Mouse (Mus musculus) heart, postnatal 25 days (tissue): ENCODE results near the gene Cldn11. TPM values are rescaled to one million over a fixed set of nuclear protein-coding genes. Genes with fewer than 3 reads are reported as not detected.

Experiments used
- DNase-seq: peaks from one replicate; pipeline ENCODE4 v3.0.0; 2022; ENCODE audit warnings: low spot score
- intact Hi-C: fragments of 180-260 bp; cut with DNase I; formaldehyde crosslinking; loops from one replicate; pipeline ENCODE4 v1.15.1; 2025
- total RNA-seq, 2 experiments: library from RNA; stranded (reverse); gene quantifications; 2 replicates each; pipeline ENCODE4 v1.2.3; 2021

Cldn11 gene
- total RNA-seq, 2 experiments from 2014 or later: 0.70 to 1.4 TPM

DNA sequence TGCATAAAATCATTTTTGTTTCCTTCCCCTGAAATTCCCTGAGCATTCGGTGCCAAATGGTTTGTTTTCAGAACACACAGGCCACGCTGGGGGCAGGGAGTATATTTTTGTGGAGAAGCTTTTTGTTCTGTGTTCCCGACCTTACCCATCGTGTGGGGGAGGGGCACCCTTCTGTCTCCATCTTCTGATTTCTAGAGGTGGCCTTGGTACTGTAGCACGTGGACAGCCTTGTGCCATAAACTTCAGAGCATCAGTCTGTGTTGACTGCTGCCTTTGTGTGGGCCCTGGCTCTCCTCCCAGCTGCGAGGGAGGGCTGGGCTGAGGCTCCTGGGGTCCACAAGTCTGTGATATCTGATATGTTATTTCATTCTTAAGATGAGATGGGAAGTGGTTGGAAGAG, 2.4 kb downstream of the Cldn11 start:
- intact Hi-C loops: no loop called here
- DNase-seq: no peak

GRCm38 (mm10) chr3:31156126-31156525, 6.4 kb downstream of the Cldn11 start:
- intact Hi-C loops: no loop called here
- no peak for DNase-seq

- intact Hi-C loops: no loop called here
- no peak for DNase-seq
Observed at GRCm38 (mm10) chr3:31157776-31158175, 8.1 kb downstream of the Cldn11 start.

- no peak for DNase-seq
- intact Hi-C loops: no loop called here
Observed at GRCm38 (mm10) chr3:31160046-31160445, 10.3 kb downstream of the Cldn11 start.

GRCm38 (mm10) chr3:31161336-31161735, 11.6 kb downstream of the Cldn11 start:
- DNase-seq: no peak
- intact Hi-C loops: no loop called here

- intact Hi-C loops: no loop called here
- no peak for DNase-seq
Observed at GRCm38 (mm10) chr3:31162860-31163259, 13.1 kb downstream of the Cldn11 start.

DNA sequence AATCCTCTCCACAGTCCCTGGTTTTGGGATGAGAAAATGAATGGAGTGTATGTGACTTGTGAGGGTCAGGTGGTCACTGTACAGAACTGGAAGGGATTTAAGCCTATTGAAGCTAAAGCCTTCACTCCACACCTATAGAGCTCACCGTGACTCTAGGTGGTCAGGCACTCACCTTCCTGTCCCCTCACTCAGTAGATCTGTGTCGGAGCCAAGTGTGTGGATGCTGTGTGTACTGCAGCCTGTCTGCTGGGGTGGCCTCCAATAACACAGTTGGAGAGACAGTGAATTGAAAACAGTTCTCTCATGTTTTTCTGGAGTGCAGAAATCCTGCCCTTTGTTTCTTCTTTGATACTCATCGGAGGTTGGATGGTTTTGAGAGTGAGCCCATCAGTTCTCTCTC, 16.1 kb downstream of the Cldn11 start:
- intact Hi-C loops: no loop called here
- no peak for DNase-seq

DNA sequence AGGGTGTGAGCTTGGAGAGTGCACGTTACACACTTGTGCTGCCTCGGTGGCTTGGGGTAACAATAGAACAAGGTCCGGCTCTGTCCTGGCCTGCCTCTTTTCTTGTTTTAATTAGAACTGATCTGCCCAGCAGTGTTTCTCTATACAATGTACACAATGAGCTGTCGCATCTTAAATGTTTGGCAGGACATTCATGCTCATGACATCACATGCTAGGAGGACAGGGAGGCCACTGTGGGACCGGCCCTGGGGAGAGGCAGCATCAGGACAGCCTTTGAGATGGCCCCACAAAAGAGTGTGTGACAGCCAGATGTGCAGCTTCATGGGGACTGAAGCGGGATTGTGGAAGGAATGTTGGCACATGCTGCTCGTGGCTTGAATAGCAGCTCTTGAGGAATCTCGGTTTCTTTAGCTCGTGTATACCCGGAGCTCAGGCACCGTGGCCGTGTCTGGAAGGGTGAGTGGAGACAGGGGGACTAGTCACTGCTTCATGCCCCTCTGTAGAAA, 16.7 kb downstream of the Cldn11 start:
- intact Hi-C loops: no loop called here
- no peak for DNase-seq

DNA sequence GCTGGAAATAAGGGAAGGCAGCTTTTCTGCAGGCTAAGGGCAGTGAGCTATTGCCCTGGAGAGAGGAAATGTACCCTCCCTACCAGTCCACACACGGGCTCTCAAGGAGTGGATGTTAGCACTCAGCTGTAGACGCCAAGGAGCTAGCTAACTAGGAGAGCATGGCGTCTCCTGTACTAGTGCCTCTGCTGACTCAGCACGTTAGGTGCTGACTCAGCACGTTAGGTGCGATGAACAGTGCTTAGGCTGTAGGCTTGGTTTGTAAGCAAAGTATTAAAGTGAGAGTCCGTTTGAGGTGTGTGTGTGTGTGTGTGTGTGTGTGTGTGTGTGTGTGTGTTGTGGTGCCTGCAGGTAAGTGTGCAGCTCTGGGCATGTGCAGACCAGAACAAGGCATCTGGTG, 40.6 kb downstream of the Cldn11 start:
- DNase-seq: no peak
- intact Hi-C loops: no loop called here

GRCm38 (mm10) chr3:31191402-31191801, 41.7 kb downstream of the Cldn11 start:
- DNase-seq: no peak
- intact Hi-C loops: no loop called here

DNA sequence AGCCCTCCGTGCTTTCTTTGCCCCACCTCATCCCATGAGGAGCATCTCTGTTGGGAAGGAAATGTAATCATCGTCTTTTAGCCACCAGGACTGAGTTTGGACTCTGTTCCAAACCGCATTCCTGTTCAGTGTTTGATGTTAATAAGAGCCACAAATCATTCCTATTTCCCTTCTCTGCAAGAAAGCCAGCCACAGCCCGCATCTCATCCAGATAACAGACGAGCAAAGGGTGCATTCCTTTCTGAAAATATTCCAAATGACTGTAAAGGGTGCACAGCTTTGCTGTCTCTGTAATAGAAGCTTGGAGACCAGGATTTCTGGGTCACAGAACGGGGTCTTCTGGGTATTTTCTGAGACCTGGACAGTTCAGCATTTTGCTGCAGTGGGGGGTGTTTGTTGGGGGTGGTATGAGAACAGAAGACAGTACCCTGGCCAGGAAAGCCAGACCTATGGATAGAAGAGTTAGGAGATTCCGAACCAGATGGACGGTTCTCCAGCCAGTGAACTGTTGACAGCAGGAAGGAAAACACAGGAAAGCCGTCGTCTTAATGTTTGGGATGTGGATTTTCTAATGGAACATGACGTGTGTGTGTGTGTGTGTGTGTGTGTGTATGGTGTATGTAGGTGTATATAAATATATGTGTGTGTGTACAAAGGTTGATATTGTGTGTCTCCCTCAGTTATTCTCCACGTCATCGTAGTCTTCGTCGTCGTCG, 49.6 kb downstream of the Cldn11 start:
- intact Hi-C loops: no loop called here

GRCm38 (mm10) chr3:31203947-31204346, 54.2 kb downstream of the Cldn11 start:
- intact Hi-C loops: no loop called here
- DNase-seq: no peak

More for the DNA sequence above, 49.6 kb downstream of the Cldn11 start:
- no peak for DNase-seq

- DNase-seq: no peak
- intact Hi-C loops: no loop called here
Observed at GRCm38 (mm10) chr3:31205167-31205566, 55.4 kb downstream of the Cldn11 start.

DNA sequence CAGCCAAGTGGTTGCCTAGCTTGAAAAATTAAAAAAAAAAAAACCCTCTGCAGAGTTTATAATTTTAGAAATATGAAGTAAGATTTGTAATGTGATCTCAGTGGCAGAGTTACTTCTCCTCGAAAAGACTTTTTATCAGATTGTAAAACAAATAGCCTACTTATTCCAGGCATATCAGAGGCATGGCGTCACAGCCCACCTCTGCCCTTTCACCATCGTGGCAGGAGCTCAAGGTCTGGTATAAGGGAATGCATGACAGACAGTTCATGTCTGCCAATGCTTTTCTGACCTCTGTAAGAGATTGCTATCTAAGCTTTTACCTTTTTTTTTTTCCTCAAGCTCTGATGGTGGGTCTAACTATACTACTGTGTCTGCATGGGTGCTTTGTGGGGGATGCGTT, 58.3 kb downstream of the Cldn11 start:
- intact Hi-C loops: no loop called here
- DNase-seq: no peak

- no peak for DNase-seq
- intact Hi-C loops: no loop called here
Observed at GRCm38 (mm10) chr3:31208458-31208994, 58.8 kb downstream of the Cldn11 start.

DNA sequence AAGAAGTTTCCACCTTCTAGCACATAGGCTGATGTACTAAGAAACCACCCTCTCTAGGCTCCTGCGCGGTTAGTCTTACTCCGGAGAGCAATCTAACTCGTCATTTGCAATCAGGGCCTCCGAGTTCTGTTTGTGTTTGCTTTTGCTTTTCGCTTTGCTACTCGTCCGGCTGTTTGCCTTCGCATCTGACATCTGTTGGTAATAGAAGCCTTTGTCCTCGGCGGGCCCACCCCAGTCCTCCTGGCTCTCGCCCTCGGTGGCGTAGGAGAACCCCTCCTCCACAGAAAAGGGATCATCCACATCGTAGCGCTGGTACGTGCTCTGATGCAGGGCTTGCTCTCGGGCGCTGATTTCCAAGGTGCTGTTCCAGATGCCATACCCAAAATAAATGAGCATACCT, 59.3 kb downstream of the Cldn11 start:
- no peak for DNase-seq
- intact Hi-C loops: no loop called here

GRCm38 (mm10) chr3:31212205-31213038, 62.7 kb downstream of the Cldn11 start:
- intact Hi-C loops: no loop called here
- no peak for DNase-seq

- DNase-seq: no peak
- intact Hi-C loops: no loop called here
Observed at GRCm38 (mm10) chr3:31213802-31214201, 64.1 kb downstream of the Cldn11 start.
